Mouse (Mus musculus): Measurements from ENCODE around the gene Gm21773. TPM values are rescaled to one million over a fixed set of nuclear protein-coding genes. Genes with fewer than 3 reads are reported as not detected.
"Not testable (repeated sequence)": the region's sequence is repeated elsewhere in the genome, so short reads cannot be mapped to it uniquely, and the experiment has no call there.

Gene Gm21773
- polyA plus RNA-seq (2012; ENCODE audit: insufficient read depth, low replicate concordance) = not detected in 2 replicates

DNA sequence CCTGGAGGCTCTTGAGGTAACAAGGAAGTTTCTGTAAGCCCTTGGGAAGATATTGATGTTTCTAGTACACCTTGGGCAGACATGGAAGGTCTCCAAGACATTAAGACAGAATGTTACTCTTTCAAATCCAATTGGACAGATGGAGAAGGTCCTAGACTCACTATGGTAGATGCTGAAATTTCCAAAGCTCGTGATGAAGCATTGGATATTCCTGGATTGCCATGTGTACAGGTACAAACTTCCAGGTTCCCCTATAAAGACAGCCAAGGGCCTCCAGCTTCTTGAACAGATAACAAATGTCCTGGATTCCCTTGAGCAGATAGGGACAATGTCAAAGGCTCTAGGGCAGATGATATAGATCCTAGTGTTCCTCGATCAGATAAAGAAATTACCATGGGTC lies at the start of gene Gm21773:
TSS of gene Gm21773 (minus strand) at position 101 of the 400 bp plus-strand sequence.
- H3K4me3 ChIP-seq (replicated peaks); H3K36me3 ChIP-seq (replicated peaks; ENCODE audit: low read length); H3K4me1 ChIP-seq: not testable (repeated sequence)

More for the DNA sequence above, at the start of gene Gm21773:
- H3K27me3 ChIP-seq (replicated peaks); H3K9me3 ChIP-seq: not testable (repeated sequence)

Data from megakaryocyte, embryonic 14.5 days (primary cell).